Mouse (Mus musculus) G1E (cell line): ENCODE measurements around the gene Gabpb1.

Experiments used
- CTCF ChIP-seq: IDR thresholded peaks from 2 replicates; pipeline ENCODE4 v1.5.1; 2012; ENCODE audit warnings: low read depth, low read length, inconsistent platforms, mixed read lengths
- GATA1 ChIP-seq: IDR thresholded peaks from 2 replicates; pipeline ENCODE4 v1.6.1; 2012; ENCODE audit warnings: borderline replicate concordance, low read length, inconsistent platforms, mixed read lengths
- POLR2AphosphoS5 ChIP-seq: IDR thresholded peaks from 2 replicates; pipeline ENCODE4 v1.6.1; 2012; ENCODE audit warnings: low read depth, low read length, inconsistent platforms; ENCODE audit not compliant: insufficient replicate concordance
- TAL1 ChIP-seq: conservative IDR thresholded peaks from 2 replicates; pipeline ENCODE4 v1.6.1; 2012; ENCODE audit warnings: low read depth, low read length, inconsistent platforms, mixed read lengths

GRCm38 (mm10) chr2:126706759-126707437, 30.8 kb upstream of the Gabpb1 start, which contains the start of gene Usp8:
- no peak for TF ChIP-seq CTCF
- TF ChIP-seq GATA1 = no peak
- TF ChIP-seq TAL1 = no peak
- no peak for TF ChIP-seq POLR2AphosphoS5
